Mouse (Mus musculus) megakaryocyte, embryonic 14.5 days (primary cell): Measurements from ENCODE around the gene Rptor.

Experiments
- FLI1 ChIP-seq: IDR thresholded peaks from 2 replicates; pipeline ENCODE4 v1.6.1; 2012; ENCODE audit warnings: low read length, inconsistent platforms, mixed read lengths
- GATA1 ChIP-seq: IDR thresholded peaks from 3 replicates; pipeline ENCODE4 v1.6.1; 2012; ENCODE audit warnings: mixed read lengths, low read length, inconsistent platforms, borderline replicate concordance

GRCm38 (mm10) chr11:119920668-119921067 is 318.0 kb downstream of the Rptor start:
- TF ChIP-seq GATA1: no peak
- TF ChIP-seq FLI1: no peak
